Mouse (Mus musculus) spleen, embryonic (tissue): ENCODE data around the gene Scd4.

ENCODE experiments used
- CTCF ChIA-PET: fragments of 350-600 bp; sonication (Branson Sonifier 250); formaldehyde crosslinking; loops from one replicate; lab custom pipeline; 2022; lab: Charles Lee

The Scd4 gene

GRCm38 (mm10) chr19:44332833-44333623 lies at the start of gene Scd4:
Scd4 (plus strand) TSS chr19:44333092.
- CTCF ChIA-PET, result no interaction called here

- CTCF ChIA-PET, result interaction anchor here (0.6 to 1.2 kb wide), 3 partner anchors 10 to 104 kb away, joined by 3 to 5 read pairs (median 4); partner anchors contain the start of gene Scd2
Measured at GRCm38 (mm10) chr19:44283157-44284024, 49.5 kb upstream of the Scd4 start.

- CTCF ChIA-PET, result interaction anchor here (0.6 to 0.9 kb wide), 2 partner anchors 9 to 105 kb away, joined by 3 to 4 read pairs; partner anchors contain the start of gene Scd2
Measured at GRCm38 (mm10) chr19:44284025-44284695, 48.7 kb upstream of the Scd4 start.

- CTCF ChIA-PET, result interaction anchor here (0.6 kb wide), 1 partner anchor 788 kb away, joined by 3 read pairs; no protein-coding TSS in a partner anchor
Measured at GRCm38 (mm10) chr19:44284723-44285122, 48.2 kb upstream of the Scd4 start.

DNA sequence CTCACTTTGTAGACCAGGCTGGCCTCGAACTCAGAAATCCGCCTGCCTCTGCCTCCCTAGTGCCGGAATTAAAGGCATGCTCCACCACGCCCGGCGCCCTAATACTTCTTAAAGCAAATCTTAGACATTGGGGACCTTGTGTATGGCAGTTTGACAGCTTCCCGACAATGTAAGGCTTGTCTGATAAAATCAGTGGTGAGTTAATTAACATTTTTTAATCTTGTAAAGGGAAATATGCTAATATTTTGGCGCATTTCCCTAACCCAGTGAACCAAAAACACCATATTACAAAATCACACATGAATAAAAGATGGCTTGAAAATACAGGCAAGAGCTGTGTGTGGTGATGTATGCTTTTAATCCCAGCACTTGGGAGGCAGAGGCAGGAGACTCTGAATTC lies 47.3 kb upstream of the Scd4 start:
- CTCF ChIA-PET, result interaction anchor here (0.6 kb wide), 1 partner anchor 789 kb away, joined by 3 read pairs; no protein-coding TSS in a partner anchor

GRCm38 (mm10) chr19:44286109-44286508 lies 46.8 kb upstream of the Scd4 start:
- CTCF ChIA-PET, result no interaction called here

GRCm38 (mm10) chr19:44287415-44288110 lies 45.3 kb upstream of the Scd4 start:
- CTCF ChIA-PET, result no interaction called here

DNA sequence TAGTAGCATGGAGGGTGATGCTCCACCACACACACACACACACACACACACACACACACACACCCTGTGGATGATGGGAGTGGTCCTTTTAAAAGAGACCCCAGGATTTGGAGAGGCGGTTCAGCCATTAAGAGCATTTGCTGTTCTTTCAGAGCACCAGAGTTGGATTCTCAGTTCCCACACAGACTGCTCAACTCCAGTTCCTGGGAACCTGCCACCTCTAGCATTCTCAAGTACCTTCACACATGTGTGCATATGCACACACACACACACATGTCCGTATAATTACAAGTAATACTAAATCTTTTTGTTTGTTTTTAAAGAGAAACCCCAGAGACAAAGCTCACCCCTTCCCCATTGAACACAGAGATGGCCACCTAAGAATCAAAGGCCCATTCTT lies 40.8 kb upstream of the Scd4 start:
- CTCF ChIA-PET, result no interaction called here

DNA sequence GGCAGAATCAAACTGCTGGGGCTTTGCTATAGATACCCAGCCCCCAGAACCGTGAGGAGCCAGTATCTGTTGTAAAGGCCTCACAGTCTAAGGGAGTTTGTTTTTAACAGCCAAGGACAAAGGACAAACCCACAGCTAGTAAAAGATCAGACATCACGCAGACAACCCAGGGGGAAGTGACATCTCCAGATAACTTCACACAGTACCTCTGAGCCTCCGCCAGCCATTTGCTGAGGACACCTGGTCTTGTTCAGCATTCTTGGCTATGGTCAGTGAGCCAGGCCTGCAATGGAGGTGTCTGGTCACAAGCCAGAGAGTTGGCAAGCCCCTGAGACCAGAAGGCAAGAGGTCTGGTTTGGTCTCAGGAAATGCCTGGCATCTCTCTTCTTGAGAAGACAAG lies 40.4 kb upstream of the Scd4 start:
- CTCF ChIA-PET, result no interaction called here

GRCm38 (mm10) chr19:44292941-44293768 lies 39.7 kb upstream of the Scd4 start, which contains the start of gene Scd2:
Scd2 (plus strand) TSS chr19:44293674.
- CTCF ChIA-PET, result interaction anchor here (0.6 to 1.0 kb wide), 2 partner anchors 10 to 46 kb away, joined by 3 read pairs; no protein-coding TSS in a partner anchor

- CTCF ChIA-PET, result interaction anchor here (0.6 to 1.5 kb wide), 4 partner anchors 11 to 114 kb away, joined by 3 to 15 read pairs (median 4); no protein-coding TSS in a partner anchor
Measured at GRCm38 (mm10) chr19:44293769-44294551, 38.9 kb upstream of the Scd4 start.

DNA sequence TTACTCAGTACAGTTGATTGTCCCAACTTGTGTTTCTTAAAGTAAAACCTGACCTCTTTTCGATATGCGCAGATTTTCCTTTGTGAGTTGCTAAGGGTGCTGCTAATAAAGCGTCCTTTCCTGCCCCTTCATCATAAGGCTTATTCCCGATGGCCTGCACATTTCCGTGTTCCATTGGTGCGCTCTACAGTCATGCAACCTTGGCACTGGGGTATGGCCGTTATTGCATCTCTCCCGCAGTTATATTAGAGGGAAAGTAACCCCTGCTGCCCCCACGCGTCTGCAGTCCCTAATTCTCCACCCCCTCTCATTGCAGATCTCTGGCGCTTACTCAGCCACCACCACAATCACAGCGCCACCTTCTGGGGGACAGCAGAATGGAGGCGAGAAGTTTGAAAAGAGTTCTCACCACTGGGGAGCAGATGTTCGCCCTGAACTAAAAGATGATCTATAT lies 38.3 kb upstream of the Scd4 start:
- CTCF ChIA-PET, result interaction anchor here (0.6 to 1.5 kb wide), 4 partner anchors 39 to 114 kb away, joined by 3 to 15 read pairs (median 4); no protein-coding TSS in a partner anchor

- CTCF ChIA-PET, result interaction anchor here (0.8 to 1.5 kb wide), 2 partner anchors 40 to 50 kb away, joined by 3 to 4 read pairs; no protein-coding TSS in a partner anchor
Measured at GRCm38 (mm10) chr19:44295251-44295650, 37.6 kb upstream of the Scd4 start.

GRCm38 (mm10) chr19:44295741-44296140 lies 37.2 kb upstream of the Scd4 start:
- CTCF ChIA-PET, result interaction anchor here (0.6 to 1.6 kb wide), 3 partner anchors 16 to 52 kb away, joined by 3 to 4 read pairs (median 4); no protein-coding TSS in a partner anchor

GRCm38 (mm10) chr19:44296186-44296585 lies 36.7 kb upstream of the Scd4 start:
- CTCF ChIA-PET, result interaction anchor here (0.6 to 1.6 kb wide), 6 partner anchors 17 to 89 kb away, joined by 3 to 8 read pairs (median 4); no protein-coding TSS in a partner anchor

DNA sequence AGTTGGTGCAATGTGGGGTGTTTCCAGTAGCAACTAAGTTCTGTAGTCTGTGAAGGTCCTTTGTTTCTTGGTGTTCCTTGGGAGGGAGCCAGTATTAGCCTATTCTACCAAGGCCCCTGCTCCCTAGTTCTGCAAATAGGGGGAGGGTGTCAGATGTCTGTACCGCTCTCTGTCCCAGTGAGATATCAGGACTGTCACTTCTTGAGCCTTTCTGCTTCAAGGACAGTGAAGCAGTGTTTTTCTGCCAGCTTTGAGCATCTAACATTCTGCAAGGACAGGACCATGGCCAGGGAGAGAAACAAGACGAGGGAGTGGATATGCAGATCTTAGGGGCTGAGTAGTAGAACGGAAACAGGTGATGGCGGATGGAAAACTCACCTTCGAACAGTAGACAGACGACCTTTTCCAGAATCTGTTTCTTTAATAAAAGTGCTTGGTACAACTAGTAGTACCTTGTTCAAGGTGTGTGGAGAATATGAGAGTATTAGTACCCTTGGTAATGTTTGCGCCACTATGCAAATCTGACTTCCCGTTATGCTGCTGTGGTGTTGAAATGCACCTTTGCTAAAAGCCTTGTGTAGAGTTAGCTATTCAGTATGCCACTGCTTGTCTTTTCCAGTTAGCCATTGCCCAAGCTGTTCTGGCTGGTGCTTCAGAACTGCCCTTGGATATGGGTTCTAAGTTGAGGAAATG lies 35.7 kb upstream of the Scd4 start:
- CTCF ChIA-PET, result interaction anchor here (0.6 to 1.6 kb wide), 3 partner anchors 38 to 90 kb away, joined by 4 to 8 read pairs (median 7); no protein-coding TSS in a partner anchor

DNA sequence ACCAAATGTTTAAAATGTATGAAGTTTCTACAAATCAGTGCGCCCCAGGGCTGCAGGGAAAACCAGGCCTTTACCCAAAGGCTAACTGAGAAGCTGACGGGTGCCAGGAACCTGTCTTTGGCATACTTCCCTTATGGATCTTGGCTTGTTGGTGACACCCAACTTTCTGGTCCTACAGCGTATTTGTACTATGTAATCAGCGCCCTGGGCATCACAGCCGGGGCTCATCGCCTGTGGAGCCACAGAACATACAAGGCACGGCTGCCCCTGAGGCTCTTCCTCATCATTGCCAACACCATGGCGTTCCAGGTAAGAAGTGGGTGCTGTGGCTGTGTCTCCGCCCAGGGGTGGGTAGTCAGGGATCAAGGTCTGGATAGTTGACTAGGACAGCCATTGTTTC lies 35.0 kb upstream of the Scd4 start:
- CTCF ChIA-PET, result no interaction called here

- CTCF ChIA-PET, result no interaction called here
Measured at GRCm38 (mm10) chr19:44299078-44299477, 33.8 kb upstream of the Scd4 start.
